Comparison of ENCODE assay signal across 18 mouse cellular contexts in genomic region chr12:102582441-102582840, GRCm38 (mm10). TPM values are rescaled to one million over a fixed set of nuclear protein-coding genes. Genes with fewer than 3 reads are reported as not detected.
"Had no signal": no experiment of that assay in that cellular context is flagged by ENCODE, and none has a peak within 500 bp of the region (broad histone marks: within the 10 kb centered on the region; RNA-seq: fewer than 3 reads in every experiment).

No protein-coding gene starts in this region.

- ATAC-seq: liver, postnatal 0 days; lung, postnatal 0 days; midbrain, embryonic 13.5 days; midbrain, embryonic 15.5 days had no signal

- H3K27ac ChIP-seq: liver, embryonic 15.5 days; lung, embryonic 15.5 days; macrophage; midbrain, embryonic 13.5 days; midbrain, embryonic 15.5 days; neural tube, embryonic 12.5 days; stomach, embryonic 15.5 days had no signal

- H3K27me3 ChIP-seq: liver, embryonic 15.5 days; lung, embryonic 15.5 days; megakaryocyte, embryonic 14.5 days; midbrain, embryonic 13.5 days; midbrain, embryonic 15.5 days; neural tube, embryonic 12.5 days; stomach, embryonic 15.5 days had no signal

- H3K9ac ChIP-seq: liver, embryonic 15.5 days; liver, postnatal 0 days; lung, embryonic 15.5 days; midbrain, embryonic 13.5 days; midbrain, embryonic 15.5 days; neural tube, embryonic 12.5 days; stomach, embryonic 15.5 days had no signal

- H3K4me3 ChIP-seq: liver, embryonic 15.5 days; lung, embryonic 15.5 days; megakaryocyte, embryonic 14.5 days; midbrain, embryonic 13.5 days; midbrain, embryonic 15.5 days; neural tube, embryonic 12.5 days; stomach, embryonic 15.5 days had no signal

- H3K36me3 ChIP-seq: liver, embryonic 15.5 days; lung, embryonic 15.5 days; midbrain, embryonic 15.5 days had no signal

- H3K4me2 ChIP-seq: liver, embryonic 15.5 days; lung, embryonic 15.5 days; midbrain, embryonic 11.5 days; midbrain, embryonic 13.5 days; midbrain, embryonic 15.5 days; neural tube, embryonic 12.5 days; stomach, embryonic 15.5 days had no signal

- H3K4me1 ChIP-seq: liver, embryonic 15.5 days; lung, embryonic 15.5 days; midbrain, embryonic 15.5 days; neural tube, embryonic 12.5 days; stomach, embryonic 15.5 days had no signal

- H3K9me3 ChIP-seq: liver, embryonic 15.5 days; lung, embryonic 15.5 days; megakaryocyte, embryonic 14.5 days; midbrain, embryonic 13.5 days; midbrain, embryonic 15.5 days; neural tube, embryonic 12.5 days; stomach, embryonic 15.5 days had no signal

- DNase-seq: liver, postnatal 0 days; lung, adult 2 months; lung, postnatal 14 days; lung, postnatal 36 days; right cerebral cortex, postnatal 14 days; thymus, adult 2 months; thymus, postnatal 25 days; thymus, postnatal 4 days had no signal

RNA-seq across cellular contexts. Expression of gene Chga, which starts 27.7 kb away (rescaled TPM):
- polyA plus RNA-seq: macrophage had no signal
